Mouse (Mus musculus) cortical plate, adult 2 months (tissue): Measurements from ENCODE around the gene Ndufc2.

Experiments
- CTCF ChIP-seq: fragments of 200-500 bp; IDR thresholded peaks from 2 replicates; pipeline ENCODE4 v1.5.1; 2011; ENCODE audit warnings: mild to moderate bottlenecking, control low read depth, low read length; ENCODE audit not compliant: insufficient read depth; ENCODE audit errors: extremely low read depth
- POLR2A ChIP-seq: fragments of 200-500 bp; IDR thresholded peaks from 2 replicates; pipeline ENCODE4 v1.6.1; 2011; ENCODE audit warnings: mild to moderate bottlenecking, low read length, control low read depth; ENCODE audit not compliant: insufficient read depth; ENCODE audit errors: extremely low read depth

- TF ChIP-seq POLR2A (no peak), CTCF (no peak)
These were observed 21.3 kb downstream of the Ndufc2 start for GRCm38 (mm10) chr7:97420958-97421651.
